Mouse (Mus musculus): ENCODE data around the gene Mpv17l. TPM values are rescaled to one million over a fixed set of nuclear protein-coding genes. Genes with fewer than 3 reads are reported as not detected.
"Not testable (repeated sequence)": the region's sequence is repeated elsewhere in the genome, so short reads cannot be mapped to it uniquely, and the experiment has no call there.

Mpv17l gene
- polyA plus RNA-seq, 1 experiment from 2014 or later, result 27.6 TPM

DNA sequence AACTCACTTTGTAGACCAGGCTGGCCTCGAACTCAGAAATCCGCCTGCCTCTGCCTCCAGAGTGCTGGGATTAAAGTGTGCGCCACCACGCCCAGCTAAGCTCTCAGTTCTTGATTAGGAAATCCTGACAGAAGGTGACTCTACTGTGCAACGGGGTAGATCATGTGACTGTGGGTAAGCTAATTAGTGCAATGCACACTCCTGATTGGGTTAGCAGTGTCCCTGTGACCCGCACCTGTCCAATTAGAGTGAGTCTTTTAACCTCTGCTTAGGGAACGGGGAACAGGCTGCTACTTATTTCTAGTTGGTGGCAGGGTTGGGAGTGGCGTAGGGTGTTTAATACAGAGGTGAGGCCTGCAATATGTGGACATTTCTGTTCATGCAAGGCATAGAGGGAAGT lies 69.1 kb downstream of the Mpv17l start:
- H3K27me3 ChIP-seq (ENCODE audit: insufficient read depth, low read length), result no peaks in the 10 kb centered on the region
- TF ChIP-seq CTCF (IDR thresholded peaks at IDR 0.05; ENCODE audit: low read depth), result no peak
- 87% methylated on average over 8 of the region's 8 CpGs for WGBS

DNA sequence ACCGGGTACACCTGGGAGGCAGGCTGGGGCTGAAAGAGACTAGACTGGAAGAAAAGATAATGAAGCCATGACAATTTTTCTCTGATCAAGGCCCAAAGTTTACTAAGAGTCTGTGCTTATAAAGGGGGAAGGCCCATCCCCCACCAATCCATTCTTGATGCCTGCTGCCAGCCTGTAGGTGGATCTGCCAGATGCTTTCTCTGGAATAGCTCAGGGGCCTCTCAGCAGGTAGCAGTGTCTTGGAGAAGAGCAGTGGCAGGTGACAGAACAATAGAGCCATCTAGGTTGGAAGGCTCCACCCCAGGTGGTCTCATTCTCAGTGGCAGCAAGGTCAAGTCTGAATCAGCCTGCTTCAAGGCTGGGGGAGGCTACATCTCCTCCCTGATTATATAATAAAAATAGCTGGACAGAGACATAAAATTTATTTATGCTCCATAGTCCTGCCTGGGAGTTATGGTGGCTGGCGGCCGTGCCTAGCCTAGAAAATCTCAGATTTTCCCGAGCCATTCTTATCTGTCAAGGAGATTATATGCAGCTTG lies 73.5 kb downstream of the Mpv17l start:
- not testable (repeated sequence) for ATAC-seq (replicated peaks; ENCODE audit: low FRiP score, low read depth); H3K9me3 ChIP-seq (replicated peaks; ENCODE audit: low read length); H3K4me3 ChIP-seq (replicated peaks; ENCODE audit: low read depth, low read length); H3K4me2 ChIP-seq (ENCODE audit: low read length); H3K9ac ChIP-seq (ENCODE audit: low read depth, low read length); DNase-seq (ENCODE audit: low spot score); H3K36me3 ChIP-seq (ENCODE audit: insufficient read depth, low read length); H3K27ac ChIP-seq; H3K27me3 ChIP-seq (ENCODE audit: insufficient read depth, low read length); H3K4me1 ChIP-seq (replicated peaks; ENCODE audit: insufficient read depth, low read length)
- WGBS, result 62% methylated on average over 4 of the region's 4 CpGs

More for the DNA sequence above, 69.1 kb downstream of the Mpv17l start:
- no peak overlapping the region for H3K4me3 ChIP-seq (replicated peaks; ENCODE audit: low read depth, low read length)
- no peaks in the 10 kb centered on the region for H3K36me3 ChIP-seq (ENCODE audit: insufficient read depth, low read length)
- no peaks in the 10 kb centered on the region for H3K9me3 ChIP-seq (replicated peaks; ENCODE audit: low read length)
- no peaks in the 10 kb centered on the region for H3K4me1 ChIP-seq (replicated peaks; ENCODE audit: insufficient read depth, low read length)
- H3K9ac ChIP-seq (ENCODE audit: low read depth, low read length), result no peak overlapping the region
- no peak overlapping the region for H3K4me2 ChIP-seq (ENCODE audit: low read length)
- DNase-seq (ENCODE audit: low spot score) (no peak), ATAC-seq (replicated peaks; ENCODE audit: low FRiP score, low read depth) (no peak)
- H3K27ac ChIP-seq, result no peak overlapping the region

DNA sequence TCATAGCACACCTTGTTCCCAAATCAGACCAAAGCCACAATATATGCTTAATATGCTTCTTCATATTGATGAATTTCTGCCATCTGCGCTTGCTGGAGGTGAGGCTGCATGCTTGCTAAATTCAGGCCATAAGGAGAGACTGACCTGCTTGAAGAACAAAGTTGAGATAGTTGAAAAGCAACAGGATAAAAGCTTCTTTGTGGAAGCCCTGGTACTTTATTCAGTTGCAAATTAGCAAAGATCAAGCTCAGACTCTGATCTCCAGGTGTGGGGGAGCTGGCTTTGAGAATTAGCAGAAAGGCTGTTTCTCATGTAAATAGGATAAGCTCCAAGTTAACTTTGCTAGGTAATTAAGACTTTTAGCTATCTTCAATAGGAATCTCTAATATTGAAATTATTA lies 74.1 kb downstream of the Mpv17l start:
- not testable (repeated sequence) for H3K4me3 ChIP-seq (replicated peaks; ENCODE audit: low read depth, low read length); H3K4me2 ChIP-seq (ENCODE audit: low read length); H3K9ac ChIP-seq (ENCODE audit: low read depth, low read length); H3K27me3 ChIP-seq (ENCODE audit: insufficient read depth, low read length); ATAC-seq (replicated peaks; ENCODE audit: low FRiP score, low read depth); H3K27ac ChIP-seq; DNase-seq (ENCODE audit: low spot score); H3K4me1 ChIP-seq (replicated peaks; ENCODE audit: insufficient read depth, low read length); H3K9me3 ChIP-seq (replicated peaks; ENCODE audit: low read length); H3K36me3 ChIP-seq (ENCODE audit: insufficient read depth, low read length)
- 74% methylated on average over 1 of the region's 1 CpGs for WGBS

DNA sequence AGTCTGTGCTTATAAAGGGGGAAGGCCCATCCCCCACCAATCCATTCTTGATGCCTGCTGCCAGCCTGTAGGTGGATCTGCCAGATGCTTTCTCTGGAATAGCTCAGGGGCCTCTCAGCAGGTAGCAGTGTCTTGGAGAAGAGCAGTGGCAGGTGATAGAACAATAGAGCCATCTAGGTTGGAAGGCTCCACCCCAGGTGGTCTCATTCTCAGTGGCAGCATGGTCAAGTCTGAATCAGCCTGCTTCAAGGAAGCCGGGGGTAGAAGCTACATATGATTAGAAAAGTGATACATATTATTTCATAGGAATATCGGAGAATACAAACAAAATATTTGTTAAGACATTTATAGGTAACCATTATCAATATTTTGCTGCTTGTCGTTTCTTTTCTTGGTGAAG lies 78.8 kb downstream of the Mpv17l start:
- not testable (repeated sequence) for H3K36me3 ChIP-seq (ENCODE audit: insufficient read depth, low read length); H3K9me3 ChIP-seq (replicated peaks; ENCODE audit: low read length); H3K4me2 ChIP-seq (ENCODE audit: low read length); H3K9ac ChIP-seq (ENCODE audit: low read depth, low read length); H3K4me3 ChIP-seq (replicated peaks; ENCODE audit: low read depth, low read length); DNase-seq (ENCODE audit: low spot score); H3K4me1 ChIP-seq (replicated peaks; ENCODE audit: insufficient read depth, low read length); ATAC-seq (replicated peaks; ENCODE audit: low FRiP score, low read depth); H3K27me3 ChIP-seq (ENCODE audit: insufficient read depth, low read length); H3K27ac ChIP-seq
- WGBS, result 78% methylated on average over 3 of the region's 3 CpGs

DNA sequence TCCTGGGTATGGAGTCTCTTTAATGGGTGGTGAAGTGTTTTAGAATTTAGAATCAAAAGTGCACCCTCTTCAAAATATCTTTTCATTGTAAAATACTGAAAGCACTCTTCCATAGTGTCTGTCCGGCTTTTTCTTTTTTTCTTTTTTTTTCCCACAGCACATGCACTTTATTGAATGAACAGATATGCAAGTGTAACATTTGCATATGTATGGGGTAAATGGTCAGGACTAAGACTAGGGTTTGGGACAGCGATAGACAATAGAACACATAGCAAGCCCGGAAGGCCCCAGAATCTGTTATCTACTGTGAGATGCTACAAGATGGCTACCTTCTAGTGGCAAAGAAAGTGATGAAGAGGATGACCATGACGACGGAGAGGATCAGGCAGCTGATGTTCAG lies 80.2 kb downstream of the Mpv17l start:
- H3K9me3 ChIP-seq (replicated peaks; ENCODE audit: low read length), result no peaks in the 10 kb centered on the region
- no peaks in the 10 kb centered on the region for H3K27me3 ChIP-seq (ENCODE audit: insufficient read depth, low read length)
- DNase-seq (ENCODE audit: low spot score) (no peak), ATAC-seq (replicated peaks; ENCODE audit: low FRiP score, low read depth) (no peak)
- H3K4me3 ChIP-seq (replicated peaks; ENCODE audit: low read depth, low read length), result no peak overlapping the region
- H3K27ac ChIP-seq, result no peak overlapping the region
- no peak overlapping the region for H3K4me2 ChIP-seq (ENCODE audit: low read length)
- TF ChIP-seq CTCF (IDR thresholded peaks at IDR 0.05; ENCODE audit: low read depth), result no peak
- no peaks in the 10 kb centered on the region for H3K36me3 ChIP-seq (ENCODE audit: insufficient read depth, low read length)
- no peaks in the 10 kb centered on the region for H3K4me1 ChIP-seq (replicated peaks; ENCODE audit: insufficient read depth, low read length)
- WGBS, result 94% methylated on average over 5 of the region's 5 CpGs
- no peak overlapping the region for H3K9ac ChIP-seq (ENCODE audit: low read depth, low read length)

DNA sequence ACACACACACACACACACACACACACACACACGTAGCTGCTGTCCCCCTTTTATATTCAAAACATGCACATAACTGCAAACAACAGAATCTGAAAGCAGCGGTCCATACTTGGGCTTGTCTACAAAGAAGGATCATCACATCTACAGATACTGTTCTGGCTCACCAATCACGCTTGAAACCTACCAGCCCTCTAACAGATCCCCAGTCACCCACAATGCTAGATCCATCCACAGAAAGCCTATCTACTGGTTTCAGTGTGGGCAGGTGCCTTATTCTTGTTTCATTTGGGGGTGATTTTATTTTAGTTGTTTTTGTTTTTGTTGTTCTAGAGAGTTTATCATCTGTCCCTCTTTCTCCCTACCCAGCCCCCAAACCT lies 83.2 kb downstream of the Mpv17l start:
- ATAC-seq (replicated peaks; ENCODE audit: low FRiP score, low read depth), result no peak
- H3K27me3 ChIP-seq (ENCODE audit: insufficient read depth, low read length), result no peaks in the 10 kb centered on the region
- H3K9ac ChIP-seq (ENCODE audit: low read depth, low read length), result no peak overlapping the region
- H3K4me2 ChIP-seq (ENCODE audit: low read length), result peak overlapping the region; percentile 81
- H3K9me3 ChIP-seq (replicated peaks; ENCODE audit: low read length), result no peaks in the 10 kb centered on the region
- 65% methylated on average over 3 of the region's 3 CpGs for WGBS
- peak overlapping the region; percentile 38; the same call in 1 of the 2 replicates for H3K4me3 ChIP-seq (replicated peaks; ENCODE audit: low read depth, low read length)
- DNase-seq (ENCODE audit: low spot score), result no peak
- no peaks in the 10 kb centered on the region for H3K4me1 ChIP-seq (replicated peaks; ENCODE audit: insufficient read depth, low read length)
- H3K27ac ChIP-seq, result no peak overlapping the region
- H3K36me3 ChIP-seq (ENCODE audit: insufficient read depth, low read length), result no peaks in the 10 kb centered on the region
- TF ChIP-seq CTCF (IDR thresholded peaks at IDR 0.05; ENCODE audit: low read depth), result no peak
